Mouse (Mus musculus) embryonic fibroblast, embryonic 13.5 days (primary cell): ENCODE measurements around the gene Bcl2l12.

Experiments used
- CTCF ChIP-seq: IDR thresholded peaks from 2 replicates; pipeline ENCODE4 v1.5.1; 2011; ENCODE audit warnings: mild to moderate bottlenecking, control low read depth, low read length, moderate library complexity, borderline replicate concordance; ENCODE audit not compliant: insufficient read depth
- POLR2A ChIP-seq: IDR thresholded peaks from 2 replicates; pipeline ENCODE4 v1.6.1; 2011; ENCODE audit warnings: low read depth, mild to moderate bottlenecking, control low read depth, low read length, moderate library complexity

- no peak for TF ChIP-seq POLR2A
- no peak for TF ChIP-seq CTCF
Observed at GRCm38 (mm10) chr7:44978300-44978699, 20.2 kb downstream of the Bcl2l12 start.
